Mouse (Mus musculus) R1 (cell line): ENCODE data around the gene Nqo2.

Experiments used
- DNase-seq: peaks from one replicate; pipeline ENCODE4 v3.0.0-alpha.2; 2018; ENCODE audit warnings: low read depth, low spot score

Gene Nqo2

DNA sequence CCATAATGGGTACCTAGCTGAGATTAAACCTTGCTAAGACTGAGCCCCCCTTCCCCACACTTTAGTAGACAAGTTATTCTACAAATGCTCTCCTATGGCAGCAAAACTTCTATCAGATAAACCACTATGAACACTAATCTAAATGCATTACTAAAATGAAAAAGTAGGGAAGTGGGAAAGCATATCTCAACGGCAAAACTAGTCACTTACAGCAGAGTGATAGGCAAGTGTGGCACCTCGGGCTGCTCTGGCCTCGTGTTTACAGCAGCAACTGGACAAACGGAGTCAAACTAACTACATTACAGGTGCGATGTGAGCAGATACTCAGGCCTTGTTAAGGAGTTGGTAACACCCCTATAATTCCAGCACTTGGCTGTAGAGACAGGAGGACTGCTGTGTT is 25.1 kb downstream of the Nqo2 start:
- peak; percentile 24 for DNase-seq

DNA sequence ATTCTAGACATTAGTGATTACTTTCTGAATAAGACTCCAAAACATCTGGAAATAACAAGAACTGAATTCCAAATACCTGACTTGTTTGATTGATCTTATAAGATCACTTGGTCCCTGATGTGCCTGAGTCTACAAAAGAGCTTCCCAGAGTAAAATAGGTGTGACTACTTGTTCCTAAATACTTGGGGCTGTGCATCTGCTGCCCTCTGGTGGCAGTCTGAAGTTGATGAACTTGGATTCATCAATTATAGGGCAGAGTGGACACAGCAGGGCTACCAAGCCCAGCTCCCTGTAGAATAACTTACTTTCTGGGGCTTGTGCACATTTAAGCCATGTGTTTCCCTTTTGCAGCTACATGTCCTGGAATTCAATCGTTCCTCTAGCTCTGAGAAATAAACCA is 30.7 kb downstream of the Nqo2 start:
- peak; percentile 89 for DNase-seq

DNA sequence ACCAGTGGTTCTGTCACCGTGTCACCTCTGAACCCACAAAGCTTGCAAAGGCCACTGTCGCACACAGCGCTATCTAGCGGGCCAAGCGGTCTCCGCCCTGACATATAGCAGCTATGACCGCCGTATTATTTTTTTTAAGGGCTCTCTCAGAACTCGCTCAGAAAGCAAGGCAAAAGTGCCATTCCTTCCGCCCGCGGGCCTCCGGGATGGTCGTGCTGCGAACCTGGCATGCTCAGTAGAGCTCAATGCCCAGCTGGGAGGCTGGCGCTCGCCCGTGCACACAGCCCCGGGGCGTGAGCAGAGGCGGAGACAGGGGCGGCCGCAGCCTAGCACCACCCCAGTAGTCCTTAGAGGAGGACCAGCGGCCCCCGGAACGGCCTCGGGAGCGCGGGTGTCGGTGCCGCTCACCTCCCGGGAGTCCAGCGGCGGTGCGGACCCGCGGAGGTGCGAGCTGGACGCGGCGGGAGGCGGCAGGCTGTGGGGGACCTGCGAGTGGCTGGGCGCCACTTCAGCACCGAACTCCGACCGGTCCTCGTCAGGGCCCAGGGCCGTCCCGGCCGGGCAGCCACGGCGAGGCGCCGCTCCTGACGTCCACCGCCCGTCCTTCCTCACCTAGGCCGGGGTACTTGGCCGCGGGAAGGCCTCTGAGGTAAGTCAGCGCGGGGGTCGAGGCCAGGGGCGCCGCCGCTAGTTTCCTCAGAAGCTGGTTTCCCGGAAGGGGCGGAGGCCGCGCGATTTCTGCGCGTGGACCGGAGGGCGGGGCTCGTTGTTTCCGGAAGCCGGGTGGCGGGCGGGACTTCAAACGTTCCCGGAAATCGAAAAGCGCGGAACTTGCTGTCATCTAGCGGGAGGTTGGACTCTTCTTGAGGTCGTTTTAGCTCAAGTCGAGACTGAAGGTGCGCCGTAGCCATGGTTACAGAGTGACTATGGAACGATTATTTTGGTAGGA is 37.8 kb downstream of the Nqo2 start, which contains the start of the genes Ripk1 and Serpinb6a:
Gene Ripk1 (plus strand): TSS at position 306 of the 949 bp plus-strand sequence.
Gene Serpinb6a (minus strand): TSS at position 737 of the 949 bp plus-strand sequence.
- peak; percentile 95 for DNase-seq

DNA sequence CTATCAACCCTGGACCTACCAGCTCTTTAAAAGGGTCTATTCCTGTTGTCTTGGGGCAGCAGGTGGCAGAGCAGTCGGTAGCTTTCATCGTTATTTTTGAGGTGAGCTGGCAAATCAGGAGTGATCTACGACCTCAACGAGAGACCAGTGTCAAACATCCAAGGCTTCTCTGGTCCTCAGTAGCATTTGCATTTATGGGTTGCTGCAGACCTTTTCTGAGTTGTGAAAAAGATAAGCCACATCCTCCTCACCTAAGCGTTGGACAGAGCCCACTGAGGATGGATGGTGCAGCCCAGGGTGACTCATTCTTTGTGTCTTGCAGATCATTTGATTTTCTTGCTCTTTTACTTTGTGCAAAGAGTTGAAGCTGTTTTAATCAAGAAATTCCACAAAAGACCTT is 38.6 kb downstream of the Nqo2 start:
- DNase-seq: no peak

DNA sequence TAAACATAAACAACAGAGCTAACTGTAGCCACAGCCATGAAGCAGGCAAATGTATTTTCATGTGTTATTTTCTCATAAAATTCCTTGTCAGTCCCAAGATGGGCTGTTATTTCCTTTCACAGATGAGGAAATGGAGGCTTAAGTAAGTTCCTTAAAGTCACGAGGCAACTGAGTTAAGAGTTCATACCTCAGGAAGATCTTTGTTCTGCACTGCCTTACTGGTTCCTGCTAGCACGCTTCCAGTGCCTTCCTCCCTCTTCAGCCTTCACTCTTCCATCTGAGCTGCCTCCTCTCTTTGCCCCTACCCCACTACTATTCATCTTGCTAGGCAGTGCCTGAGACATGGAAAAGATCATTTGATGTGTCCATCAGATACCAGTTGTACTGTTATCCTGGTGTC is 42.7 kb downstream of the Nqo2 start:
- DNase-seq: no peak

GRCm38 (mm10) chr13:34016927-34017569 is 52.6 kb downstream of the Nqo2 start:
- no peak for DNase-seq

DNA sequence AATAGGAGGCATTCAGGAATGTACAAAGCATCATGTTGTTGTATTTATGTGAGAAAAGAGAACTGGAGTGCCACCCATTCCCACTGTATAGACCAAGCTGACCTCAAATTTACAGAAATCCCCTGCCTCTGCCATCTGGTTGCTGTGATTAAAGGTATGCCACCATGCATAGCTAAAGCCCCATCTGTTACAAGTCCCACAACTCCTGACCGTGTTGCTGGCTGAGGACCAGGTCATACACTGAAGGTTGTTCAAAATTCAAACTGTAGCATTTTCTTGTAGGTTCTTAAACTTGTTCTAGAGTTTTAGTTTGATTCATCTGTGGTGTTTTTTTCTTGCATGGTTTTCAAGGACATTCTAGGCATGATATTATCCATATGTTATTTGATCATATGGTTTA is 54.0 kb downstream of the Nqo2 start:
- no peak for DNase-seq

GRCm38 (mm10) chr13:34021998-34022397 is 57.5 kb downstream of the Nqo2 start:
- no peak for DNase-seq

DNA sequence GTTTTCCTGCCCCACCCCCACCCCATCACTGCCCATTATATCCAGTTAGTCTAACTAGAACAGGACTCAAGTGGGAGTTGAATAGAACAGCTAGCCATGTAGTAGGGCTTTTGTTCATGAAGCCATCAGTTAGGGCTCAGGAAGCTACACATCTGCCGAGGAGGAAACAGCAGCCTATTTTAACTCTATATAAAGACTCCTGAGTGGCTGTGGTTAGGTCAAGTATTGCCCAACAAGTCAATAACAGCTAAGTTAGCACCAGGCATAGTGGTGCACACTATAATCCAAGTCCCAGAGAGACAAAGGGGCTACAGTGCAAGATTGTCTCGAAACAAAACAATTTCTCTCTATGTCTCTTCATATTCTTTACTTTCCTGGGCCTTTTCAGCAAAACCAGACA is 67.6 kb downstream of the Nqo2 start:
- DNase-seq: no peak

- DNase-seq: no peak
Measured at GRCm38 (mm10) chr13:34035424-34035823, 70.9 kb downstream of the Nqo2 start.

- DNase-seq: no peak
Measured at GRCm38 (mm10) chr13:34036726-34037125, 72.2 kb downstream of the Nqo2 start.

- DNase-seq: peak; percentile 96
Measured at GRCm38 (mm10) chr13:34037172-34038055, 72.9 kb downstream of the Nqo2 start, which contains the start of gene Bphl. Bphl (plus strand) TSS chr13:34037597.

- no peak for DNase-seq
Measured at GRCm38 (mm10) chr13:34038056-34038432, 73.6 kb downstream of the Nqo2 start.
